Mouse (Mus musculus) heart, postnatal 14 days (tissue): ENCODE data around the gene Grm1. TPM values are rescaled to one million over a fixed set of nuclear protein-coding genes. Genes with fewer than 3 reads are reported as not detected.
A peak's percentile ranks its signal among the peaks of the same experiment; 100 is the strongest.

Experiments
- DNase-seq, 2 experiments: peaks; one replicate each; pipeline ENCODE4 v3.0.0; 2021 to 2022
- intact Hi-C: fragments of 180-260 bp; cut with DNase I; formaldehyde crosslinking; loops from one replicate; pipeline ENCODE4 v1.15.1; 2025
- total RNA-seq, 2 experiments: library from RNA; stranded (reverse); gene quantifications; 2 replicates each; pipeline ENCODE4 v1.2.3; 2021

The Grm1 gene
- total RNA-seq, 2 experiments from 2014 or later = 3.4 to 4.3 TPM

DNA sequence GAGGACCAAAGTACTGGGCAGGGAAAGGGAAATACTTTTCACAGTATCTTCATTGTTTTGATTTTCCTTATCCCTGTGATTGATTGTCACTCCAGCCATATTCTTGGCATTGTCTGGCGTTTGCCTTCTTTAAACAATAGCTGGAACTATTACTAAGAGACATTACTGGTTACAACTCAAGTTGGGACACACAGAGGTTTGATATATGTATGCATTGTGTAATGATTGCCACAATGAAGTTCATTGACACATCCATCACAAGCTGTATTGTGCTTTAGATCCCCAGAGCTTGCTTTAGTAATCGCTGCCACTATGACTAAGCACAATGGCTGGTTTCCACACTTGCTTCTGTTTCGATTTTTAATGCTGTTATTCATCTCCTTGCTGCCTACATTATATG, 341.4 kb downstream of the Grm1 start:
- no peak for DNase-seq
- intact Hi-C loops = no loop called here

DNA sequence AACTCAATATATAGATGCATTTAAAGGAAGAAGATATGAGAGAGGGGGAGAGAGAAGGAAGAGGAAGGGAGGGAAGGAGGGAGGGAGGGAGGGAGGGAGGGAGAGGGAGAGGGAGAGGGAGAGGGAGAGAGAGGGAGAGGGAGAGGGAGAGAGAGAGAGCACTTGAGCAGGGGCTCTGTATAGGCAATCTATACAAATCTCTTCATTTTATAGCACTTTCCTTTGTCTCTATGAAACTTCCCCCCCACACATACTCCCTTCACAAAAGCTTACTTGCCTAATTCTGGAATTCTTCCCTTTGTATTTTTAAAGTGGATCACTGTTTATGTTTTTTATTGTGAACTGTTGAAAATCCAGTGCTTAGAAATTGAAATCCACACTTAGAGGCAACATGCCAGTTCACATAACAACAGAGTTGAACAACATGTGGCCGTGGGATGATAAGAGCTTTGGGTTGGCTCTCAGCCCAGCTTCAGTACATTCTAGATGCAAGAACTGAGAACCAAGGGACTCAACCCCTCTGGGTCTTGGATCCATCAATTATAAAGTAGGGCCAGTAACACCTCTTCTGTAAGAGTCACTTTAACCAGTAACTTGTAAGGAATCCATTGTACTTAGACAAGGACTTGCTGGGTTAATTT, 345.0 kb downstream of the Grm1 start:
- peak; percentile 29 to 47 for DNase-seq
- intact Hi-C loops = no loop called here

DNA sequence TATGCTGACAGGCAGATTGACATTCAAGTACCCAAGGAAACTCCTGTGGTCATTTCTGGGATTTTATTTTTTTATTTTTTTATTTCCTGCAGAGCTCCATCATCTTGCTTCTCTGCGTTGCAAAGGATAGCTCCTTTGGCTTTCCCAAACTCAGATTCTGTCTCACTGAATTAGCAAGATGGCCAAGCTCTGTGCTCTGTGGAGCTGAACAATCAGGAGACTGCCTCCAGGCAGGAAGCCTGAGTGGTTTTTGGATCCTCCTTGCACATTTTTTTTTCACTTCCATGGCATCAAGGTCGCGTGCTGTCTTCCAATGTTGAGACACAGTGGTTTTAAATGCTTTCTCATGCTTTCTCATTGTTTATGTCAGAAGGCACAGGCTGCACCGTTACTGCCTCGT, 347.6 kb downstream of the Grm1 start:
- intact Hi-C loops = no loop called here
- DNase-seq = no peak

DNA sequence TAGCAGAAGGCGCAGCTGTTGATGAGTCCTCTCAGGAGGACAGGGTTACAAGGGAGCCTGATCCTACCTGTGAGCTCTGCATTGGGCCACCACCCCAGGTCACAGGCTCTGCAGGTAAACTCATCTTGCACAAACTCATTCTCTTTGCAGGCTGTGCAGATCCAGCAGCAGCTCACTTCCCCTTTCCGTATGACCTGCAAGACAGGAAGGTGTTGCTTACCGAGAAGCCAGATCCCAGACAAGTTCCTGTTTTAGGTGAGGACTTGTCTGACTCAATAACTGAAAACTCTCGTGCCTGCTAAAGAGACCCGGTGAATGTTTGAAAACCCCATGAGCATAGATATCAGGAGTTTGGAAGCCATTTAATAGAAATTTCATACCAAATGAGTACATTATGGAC, 349.1 kb downstream of the Grm1 start:
- no peak for DNase-seq
- intact Hi-C loops = no loop called here

DNA sequence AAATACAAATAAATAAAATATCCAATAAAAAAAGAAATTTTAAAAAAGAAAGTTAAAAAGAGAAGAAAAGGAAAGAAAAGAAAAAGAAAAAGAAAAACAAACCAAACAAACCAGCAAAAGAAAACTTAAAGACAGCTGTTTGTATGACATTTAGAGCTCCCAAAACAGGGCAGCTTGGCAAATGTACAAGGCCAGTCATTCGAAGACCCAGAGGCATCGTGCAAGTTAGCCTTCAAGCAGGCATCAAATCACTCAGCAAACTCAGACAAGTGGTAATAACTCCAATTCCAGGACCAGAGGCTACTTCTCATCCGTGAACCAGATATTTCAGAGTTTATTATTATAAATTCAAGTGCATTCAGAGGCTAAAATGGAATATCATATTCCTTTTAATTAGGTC, 355.7 kb downstream of the Grm1 start:
- DNase-seq = no peak
- intact Hi-C loops = no loop called here

DNA sequence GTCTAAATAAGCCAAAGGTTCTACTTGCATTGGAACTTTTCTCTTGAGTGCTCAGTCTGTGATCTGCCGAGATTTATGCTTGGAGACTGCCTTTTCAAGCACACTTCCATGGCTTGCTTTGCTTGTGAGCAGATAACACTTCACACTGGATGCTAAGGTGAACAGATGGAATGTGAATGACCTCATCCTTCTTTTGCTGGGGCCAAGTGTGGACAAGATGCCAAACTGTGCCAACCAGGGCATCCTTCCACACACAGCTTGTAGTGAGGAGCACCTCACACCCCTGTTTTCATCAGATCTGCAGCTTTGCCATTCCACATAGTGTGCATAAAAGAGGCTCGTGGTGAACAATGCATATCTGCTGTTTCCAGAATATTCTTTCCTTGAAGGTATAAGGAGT, 371.3 kb downstream of the Grm1 start:
- intact Hi-C loops = no loop called here
- no peak for DNase-seq

DNA sequence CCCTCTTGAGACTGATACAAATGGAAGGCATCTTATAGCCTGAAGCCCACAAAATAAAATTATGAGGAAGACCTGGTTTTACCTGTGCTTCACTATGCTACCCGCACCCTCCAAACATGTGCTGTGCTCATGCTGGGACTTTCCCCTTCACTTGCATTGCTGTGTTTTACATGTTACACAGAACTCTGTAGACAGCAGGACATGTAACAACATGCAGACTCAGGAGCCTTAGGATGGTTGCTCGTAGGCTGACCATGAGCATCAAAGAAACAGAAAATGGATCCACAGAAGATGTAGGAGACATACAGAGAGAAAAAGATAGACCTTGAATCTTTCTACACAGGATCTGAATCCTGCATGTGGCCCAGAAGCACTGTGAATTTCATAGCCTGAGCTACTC, 371.8 kb downstream of the Grm1 start:
- DNase-seq = no peak
- intact Hi-C loops = no loop called here

DNA sequence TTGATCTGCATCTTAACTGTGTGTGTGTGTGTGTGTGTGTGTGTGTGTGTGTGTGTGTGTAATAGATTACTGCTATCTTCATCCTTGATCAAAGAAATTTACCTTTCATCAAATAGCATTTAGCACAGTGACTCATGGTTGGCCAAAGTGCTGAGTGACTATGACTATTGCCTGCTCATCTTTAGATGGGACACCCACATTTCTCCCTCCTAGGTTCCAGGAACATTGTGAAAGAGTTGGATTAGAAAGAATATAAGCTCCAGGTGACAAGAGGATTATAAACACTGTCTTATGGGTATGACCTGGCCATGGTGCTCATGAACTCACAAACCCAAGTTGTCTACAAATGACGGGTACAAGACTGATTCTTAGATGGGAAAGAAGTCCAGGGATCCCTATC, 374.1 kb downstream of the Grm1 start:
- no peak for DNase-seq
- intact Hi-C loops = no loop called here

DNA sequence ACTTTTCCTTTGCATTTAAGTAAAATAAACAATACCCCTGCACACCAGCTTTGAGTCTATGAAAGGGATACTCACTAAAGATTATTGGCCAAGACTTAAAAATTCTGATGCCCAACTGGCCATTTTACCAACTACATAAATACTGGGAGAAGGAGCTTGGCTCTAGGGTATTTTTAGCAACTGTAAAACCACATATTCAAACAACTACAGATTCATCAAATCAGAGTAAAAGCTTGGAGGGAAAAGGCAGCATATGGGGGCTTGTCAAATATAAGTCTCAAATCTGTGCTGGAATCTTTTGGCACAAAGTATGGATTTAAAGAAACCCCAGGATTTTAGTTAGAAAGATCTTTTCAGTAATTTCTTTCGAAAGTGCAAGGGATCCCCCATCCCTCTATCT, 380.8 kb downstream of the Grm1 start:
- intact Hi-C loops = no loop called here
- DNase-seq = no peak

DNA sequence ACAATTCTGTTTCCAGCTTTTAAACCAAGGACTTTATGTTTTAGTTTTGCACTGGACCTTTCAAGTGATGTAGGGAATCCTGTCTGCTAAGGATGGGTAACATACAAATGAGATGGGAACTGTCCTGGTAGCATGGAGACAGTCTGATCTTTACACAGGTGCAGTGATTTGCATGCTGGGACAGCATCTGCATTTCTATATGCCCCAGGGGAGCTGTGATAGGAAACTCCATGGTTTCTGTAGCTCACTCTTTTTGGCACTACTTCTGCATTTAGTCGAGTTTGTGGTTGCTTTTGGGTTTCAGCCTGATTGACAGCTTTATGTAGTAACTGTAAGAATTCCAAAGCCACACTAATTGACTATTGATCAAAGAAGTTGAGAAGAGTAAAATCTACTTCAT, 381.3 kb downstream of the Grm1 start:
- intact Hi-C loops = no loop called here
- DNase-seq = no peak

DNA sequence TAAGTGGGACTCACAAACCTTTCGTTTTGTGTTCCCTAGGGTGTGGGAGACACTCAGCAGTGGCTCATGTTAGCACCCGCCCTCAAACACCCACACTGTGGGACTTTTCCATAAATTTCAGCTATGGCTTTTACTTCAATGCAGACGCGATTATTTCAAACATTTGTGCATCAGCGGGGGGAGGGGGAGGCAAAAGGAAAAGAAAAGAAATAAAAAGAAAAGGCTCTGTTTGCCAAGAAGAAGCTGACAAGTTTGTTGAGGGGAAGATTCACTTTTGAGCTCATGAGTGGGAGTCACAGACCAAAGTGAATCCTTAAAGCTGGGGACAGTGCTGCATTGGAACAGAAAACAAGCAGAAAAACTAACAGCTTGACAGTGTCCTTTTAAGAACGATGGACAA, 384.7 kb downstream of the Grm1 start:
- no peak for DNase-seq
- intact Hi-C loops = no loop called here

DNA sequence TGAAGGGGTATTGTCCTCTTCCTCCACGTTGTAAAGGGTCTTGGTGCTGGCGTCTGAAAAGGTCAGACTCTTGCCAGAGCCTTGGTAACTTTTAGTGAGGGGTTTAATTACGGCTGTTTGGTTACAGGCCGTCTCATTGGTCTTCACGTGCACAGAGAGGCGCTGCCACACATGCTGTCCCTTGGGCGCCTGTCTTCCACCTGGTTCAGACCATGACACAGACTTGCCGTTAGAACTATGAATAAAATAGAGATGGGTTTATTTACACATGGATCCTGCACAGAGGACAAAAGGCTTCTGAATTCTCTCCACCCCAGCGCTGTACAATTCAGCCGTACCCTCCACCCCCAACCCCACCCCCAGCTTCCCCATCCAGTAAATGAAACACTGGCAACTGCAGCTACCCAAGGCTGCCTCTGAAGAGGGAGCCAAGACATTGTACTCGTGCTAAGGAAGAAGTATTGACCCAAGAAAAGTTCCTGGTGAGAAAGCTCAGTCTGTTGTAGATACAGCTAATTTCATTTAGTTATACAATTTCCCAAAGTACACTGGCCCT, 392.4 kb downstream of the Grm1 start:
- DNase-seq = no peak
- intact Hi-C loops = no loop called here

DNA sequence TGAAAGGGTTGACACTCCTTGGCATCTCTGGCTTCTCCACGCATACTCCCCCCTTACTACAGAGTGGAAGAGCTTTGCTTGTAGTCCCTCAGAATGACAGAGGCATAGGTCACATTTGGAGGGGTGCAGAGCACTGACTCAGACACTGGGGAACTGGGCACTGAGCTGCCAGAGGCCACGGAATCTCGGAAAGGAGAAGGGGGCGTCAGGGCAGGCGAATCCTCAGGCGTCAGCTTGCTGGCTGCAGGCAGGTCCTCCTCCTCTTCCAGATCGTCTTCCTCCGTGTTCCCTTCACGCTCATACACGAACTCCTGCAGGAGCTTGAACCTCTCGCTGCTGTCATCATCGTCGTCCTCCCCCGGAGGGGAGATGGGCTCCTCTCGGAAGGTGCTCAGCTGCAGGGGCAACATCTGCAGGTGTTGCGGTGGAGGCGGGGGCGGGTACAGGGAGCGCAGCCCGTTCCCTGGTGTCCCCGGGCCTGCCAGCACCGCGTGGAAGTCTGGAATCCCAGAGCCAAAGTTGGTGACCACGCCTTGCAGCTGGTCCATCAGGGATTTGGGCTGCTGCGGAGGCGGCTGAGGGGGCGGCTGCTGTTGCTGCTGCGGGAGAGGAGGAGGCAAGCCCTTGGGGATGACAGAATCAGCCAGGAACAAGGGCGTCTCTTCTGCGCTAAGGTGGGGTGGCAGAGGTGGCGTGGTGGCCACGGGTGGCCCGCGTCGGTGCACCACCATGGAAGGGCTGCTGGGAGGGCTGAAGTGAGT, 393.1 kb downstream of the Grm1 start:
- intact Hi-C loops = no loop called here
- DNase-seq = peak; percentile 3 to 5

DNA sequence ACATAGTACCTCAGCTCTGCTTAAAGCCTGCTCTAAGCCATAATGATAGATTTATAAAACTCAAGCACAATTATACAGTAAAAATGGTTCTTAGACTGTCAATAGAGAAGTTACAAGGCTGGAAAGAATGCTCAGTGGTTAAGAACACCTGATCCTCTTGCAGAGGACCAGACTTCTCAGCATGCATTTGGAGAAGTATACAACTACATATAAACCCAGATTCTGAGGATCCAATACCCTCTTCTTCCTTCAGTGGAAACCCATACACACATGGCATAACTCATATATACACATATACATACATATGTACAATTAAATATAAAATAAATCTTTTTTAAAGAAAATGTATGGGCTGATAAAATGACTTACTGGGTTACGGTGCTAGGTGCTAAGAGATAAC, 401.1 kb downstream of the Grm1 start, which contains the start of gene Gm10944:
TSS of gene Gm10944 (plus strand) at position 301 of the 400 bp plus-strand sequence.
- intact Hi-C loops = no loop called here
- no peak for DNase-seq

DNA sequence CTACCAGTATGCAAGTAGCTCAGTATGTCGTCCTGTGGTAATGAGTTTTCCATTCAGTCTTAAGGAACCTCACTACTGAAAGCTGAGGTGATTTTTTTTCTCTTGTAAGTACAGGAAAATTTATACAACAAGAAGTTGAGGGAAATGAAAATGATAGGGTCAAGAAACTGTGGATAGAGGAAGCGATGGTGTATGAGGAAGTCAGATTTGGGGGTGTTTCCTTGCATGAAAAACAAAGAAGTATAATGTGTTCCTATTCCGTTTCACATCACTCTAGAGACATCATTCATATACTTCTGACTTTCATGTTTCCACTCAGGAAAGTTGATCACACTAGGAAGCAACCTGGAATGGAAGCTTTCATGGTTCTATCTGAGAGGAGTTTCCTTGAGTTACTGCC, 422.2 kb downstream of the Grm1 start:
- DNase-seq = no peak
- intact Hi-C loops = no loop called here

DNA sequence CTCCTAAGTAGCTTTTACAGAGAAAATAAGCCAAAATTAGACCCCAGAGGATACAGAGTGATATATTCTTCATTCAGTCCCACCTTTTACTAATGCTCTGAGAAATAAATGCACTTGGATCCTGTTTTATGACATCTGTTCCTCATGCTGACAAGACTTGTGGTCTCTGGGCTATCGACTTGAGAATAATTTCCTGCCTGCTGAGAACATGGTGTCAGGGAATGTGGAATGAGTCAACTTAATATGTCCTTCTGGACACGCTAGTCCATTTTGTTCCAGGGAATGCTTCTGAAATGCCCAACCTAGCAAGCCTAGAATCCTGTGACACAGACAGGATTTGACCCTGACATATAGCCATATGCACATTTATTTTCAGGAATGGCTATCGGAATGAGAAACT, 423.0 kb downstream of the Grm1 start:
- no peak for DNase-seq
- intact Hi-C loops = no loop called here

DNA sequence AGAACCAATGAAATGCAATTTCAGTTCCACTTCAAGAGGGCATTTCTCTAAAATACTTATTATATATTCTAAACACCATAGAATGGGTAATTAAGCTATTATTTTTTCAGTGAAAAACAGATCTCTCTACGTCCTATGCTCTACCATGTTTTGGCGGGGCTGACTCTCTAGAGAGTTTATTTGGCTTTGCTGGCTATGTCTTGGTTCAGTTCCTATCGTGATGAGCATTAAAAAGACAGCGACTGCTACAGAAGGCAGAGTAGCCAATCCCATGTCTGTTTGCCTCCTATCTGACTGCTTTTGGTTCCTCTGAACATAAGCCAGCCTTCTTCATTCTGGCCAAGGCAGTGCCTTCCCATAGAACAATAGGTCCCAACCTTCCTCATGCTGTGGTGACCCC, 425.5 kb downstream of the Grm1 start:
- intact Hi-C loops = no loop called here
- DNase-seq = no peak

DNA sequence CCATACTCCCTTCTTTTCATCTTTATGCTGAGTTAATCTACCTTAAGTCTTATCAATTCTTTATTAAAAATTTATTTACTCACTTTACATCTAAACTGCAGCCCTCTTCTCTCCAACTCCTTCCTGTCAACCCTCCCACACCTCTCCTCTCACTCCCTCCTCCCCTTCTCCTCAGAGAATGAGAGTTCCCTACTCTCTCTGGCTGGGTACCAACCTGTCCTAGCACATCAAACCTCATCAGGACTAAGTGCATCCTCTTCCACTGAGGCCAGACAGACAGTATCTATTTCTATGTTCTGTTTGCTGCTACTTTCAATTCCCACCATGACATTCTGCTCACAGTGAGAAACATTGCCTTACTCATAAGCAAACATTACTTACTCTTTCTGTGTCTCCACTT, 426.2 kb downstream of the Grm1 start:
- DNase-seq = no peak
- intact Hi-C loops = no loop called here
